Mouse (Mus musculus) stomach, embryonic 14.5 days (tissue): ENCODE results near the gene Vtcn1. TPM values are rescaled to one million over a fixed set of nuclear protein-coding genes. Genes with fewer than 3 reads are reported as not detected.

Experiments used
- ATAC-seq: fragments of 200-750 bp; cut with Nextera tagmentation; 2 replicates; pipeline ENCODE4 v1.8.0; 2017; ENCODE audit warnings: low read depth, moderate TSS enrichment; ENCODE audit not compliant: insufficient number of reproducible peaks, insufficient read depth, low FRiP score
- H3K27ac ChIP-seq: fragments of 300-500 bp; sonication (generic); 2 replicates; pipeline ENCODE4 v1.5.1; 2014; ENCODE audit warnings: mild to moderate bottlenecking, low read length, moderate library complexity, mixed read lengths
- H3K27me3 ChIP-seq: fragments of 300-500 bp; sonication (generic); 2 replicates; pipeline ENCODE4 v1.6.1; 2014; ENCODE audit warnings: low read length, control low read depth, mixed read lengths; ENCODE audit not compliant: control insufficient read depth, insufficient read depth
- H3K36me3 ChIP-seq: fragments of 300-500 bp; sonication (generic); 2 replicates; pipeline ENCODE4 v1.6.1; 2014; ENCODE audit warnings: mild to moderate bottlenecking, control low read depth, low read length, moderate library complexity, mixed read lengths; ENCODE audit not compliant: control insufficient read depth, insufficient read depth
- H3K4me1 ChIP-seq: fragments of 300-500 bp; sonication (generic); 2 replicates; pipeline ENCODE4 v1.6.1; 2014; ENCODE audit warnings: low read length, control low read depth, mixed read lengths; ENCODE audit not compliant: control insufficient read depth, insufficient read depth
- H3K4me2 ChIP-seq: fragments of 300-500 bp; sonication (generic); replicated peaks from 2 replicates; pipeline ENCODE4 v1.6.1; 2014; ENCODE audit warnings: low read depth, low read length, control low read depth
- H3K4me3 ChIP-seq: fragments of 300-500 bp; sonication (generic); 2 replicates; pipeline ENCODE4 v1.5.1; 2014; ENCODE audit warnings: low read depth, low read length, control low read depth
- H3K9ac ChIP-seq: fragments of 300-500 bp; sonication (generic); replicated peaks from 2 replicates; pipeline ENCODE4 v1.6.1; 2014; ENCODE audit warnings: low read depth, mild to moderate bottlenecking, control low read depth, low read length, moderate library complexity, mixed read lengths
- H3K9me3 ChIP-seq: fragments of 300-500 bp; sonication (generic); 2 replicates; pipeline ENCODE4 v1.6.1; 2016; ENCODE audit warnings: low read depth, low read length, control low read depth; ENCODE audit not compliant: control insufficient read depth
- WGBS: fragments of 180-500 bp; shearing (Covaris S2); extraction: QIAGEN DNeasy Blood & Tissue Kit; methylation state at CpG from one replicate; pipeline ENCODE4 v1.1.7; 2014; 5-methylcytosine and 5-hydroxymethylcytosine counted together
- polyA plus RNA-seq: library from polyadenylated mRNA; unstranded; fragments of >200 nt; fragmentation: Nextera tagmentation; extraction: Ambion mirVana; gene quantifications from 2 replicates; pipeline ENCODE4 v1.2.1, GENCODE M21; 2014

Vtcn1 gene
- polyA plus RNA-seq, 1 experiment from 2014 or later: 2.0 TPM

- no peaks in the 10 kb centered on the region for H3K36me3 ChIP-seq
- H3K9me3 ChIP-seq: no peaks in the 10 kb centered on the region; the same call in 1 of the 2 replicates
- ATAC-seq: no peak
- H3K27me3 ChIP-seq: no peaks in the 10 kb centered on the region
- WGBS: 77% methylated on average over 23 of the region's 23 CpGs
- peaks cover 10% of the 10 kb centered on the region; the same call in 1 of the 2 replicates for H3K4me1 ChIP-seq
- H3K4me3 ChIP-seq: no peak overlapping the region
- H3K9ac ChIP-seq: no peak overlapping the region
- H3K27ac ChIP-seq: no peak overlapping the region
- H3K4me2 ChIP-seq: no peak overlapping the region
Observed at GRCm38 (mm10) chr3:100861307-100862303, 36.3 kb downstream of the Vtcn1 start.

- Histone ChIP-seq H3K9ac (no peak overlapping the region), H3K36me3 (no peaks in the 10 kb centered on the region), H3K4me2 (no peak overlapping the region), H3K27me3 (no peaks in the 10 kb centered on the region), H3K27ac (no peak overlapping the region), H3K4me1 (no peaks in the 10 kb centered on the region), H3K9me3 (no peaks in the 10 kb centered on the region; the same call in 1 of the 2 replicates), H3K4me3 (no peak overlapping the region)
- 71% methylated on average over 5 of the region's 5 CpGs for WGBS
- ATAC-seq: no peak
Observed at GRCm38 (mm10) chr3:100866946-100867345, 41.7 kb downstream of the Vtcn1 start.

GRCm38 (mm10) chr3:100877057-100877456 is 51.8 kb downstream of the Vtcn1 start:
- H3K9ac ChIP-seq: no peak overlapping the region
- H3K9me3 ChIP-seq: no peaks in the 10 kb centered on the region
- H3K4me2 ChIP-seq: no peak overlapping the region
- H3K27me3 ChIP-seq: no peaks in the 10 kb centered on the region
- no peak for ATAC-seq
- H3K4me1 ChIP-seq: no peaks in the 10 kb centered on the region
- H3K27ac ChIP-seq: no peak overlapping the region
- 88% methylated on average over 4 of the region's 4 CpGs for WGBS
- no peak overlapping the region for H3K4me3 ChIP-seq
- no peaks in the 10 kb centered on the region for H3K36me3 ChIP-seq

- Histone ChIP-seq H3K27me3 (no peaks in the 10 kb centered on the region), H3K4me1 (no peaks in the 10 kb centered on the region), H3K9me3 (no peaks in the 10 kb centered on the region), H3K27ac (no peak overlapping the region), H3K4me2 (no peak overlapping the region), H3K4me3 (no peak overlapping the region), H3K9ac (no peak overlapping the region), H3K36me3 (no peaks in the 10 kb centered on the region)
- 79% methylated on average over 6 of the region's 6 CpGs for WGBS
- no peak for ATAC-seq
Observed at GRCm38 (mm10) chr3:100881403-100881802, 56.1 kb downstream of the Vtcn1 start.

GRCm38 (mm10) chr3:100881843-100882634 is 56.8 kb downstream of the Vtcn1 start:
- no peaks in the 10 kb centered on the region for H3K36me3 ChIP-seq
- H3K27ac ChIP-seq: no peak overlapping the region
- no peaks in the 10 kb centered on the region for H3K27me3 ChIP-seq
- H3K4me2 ChIP-seq: no peak overlapping the region
- H3K9ac ChIP-seq: no peak overlapping the region
- 82% methylated on average over 9 of the region's 9 CpGs for WGBS
- ATAC-seq: no peak
- H3K9me3 ChIP-seq: no peaks in the 10 kb centered on the region
- no peak overlapping the region for H3K4me3 ChIP-seq
- no peaks in the 10 kb centered on the region for H3K4me1 ChIP-seq

- ATAC-seq: no peak
- Histone ChIP-seq H3K27me3 (no peaks in the 10 kb centered on the region), H3K27ac (no peak overlapping the region), H3K36me3 (no peaks in the 10 kb centered on the region), H3K4me1 (no peaks in the 10 kb centered on the region), H3K9me3 (no peaks in the 10 kb centered on the region), H3K4me2 (no peak overlapping the region), H3K4me3 (no peak overlapping the region), H3K9ac (no peak overlapping the region)
- WGBS: 95% methylated on average over 1 of the region's 1 CpGs
Observed at GRCm38 (mm10) chr3:100889234-100889633, 64.0 kb downstream of the Vtcn1 start.

GRCm38 (mm10) chr3:100890406-100890805 is 65.1 kb downstream of the Vtcn1 start:
- no peaks in the 10 kb centered on the region for H3K27me3 ChIP-seq
- no peaks in the 10 kb centered on the region for H3K9me3 ChIP-seq
- no peaks in the 10 kb centered on the region for H3K36me3 ChIP-seq
- 87% methylated on average over 3 of the region's 3 CpGs for WGBS
- no peak overlapping the region for H3K4me3 ChIP-seq
- H3K9ac ChIP-seq: no peak overlapping the region
- H3K4me1 ChIP-seq: no peaks in the 10 kb centered on the region
- H3K27ac ChIP-seq: no peak overlapping the region
- no peak for ATAC-seq
- no peak overlapping the region for H3K4me2 ChIP-seq
